Mouse (Mus musculus) stomach, embryonic 16.5 days (tissue): ENCODE results near the gene Zfp618. TPM values are rescaled to one million over a fixed set of nuclear protein-coding genes. Genes with fewer than 3 reads are reported as not detected.

Source experiments
- ATAC-seq: fragments of 200-750 bp; cut with Nextera tagmentation; 2 replicates; pipeline ENCODE4 v1.8.0; 2017; ENCODE audit warnings: moderate number of reproducible peaks, moderate TSS enrichment; ENCODE audit not compliant: insufficient read depth, low FRiP score
- H3K27ac ChIP-seq: fragments of 300-500 bp; sonication (generic); 2 replicates; pipeline ENCODE4 v1.5.1; 2014; ENCODE audit warnings: low read length
- H3K27me3 ChIP-seq: fragments of 300-500 bp; sonication (generic); 2 replicates; pipeline ENCODE4 v1.6.1; 2014; ENCODE audit warnings: low read length, control low read depth, mixed read lengths; ENCODE audit not compliant: control insufficient read depth, insufficient read depth
- H3K36me3 ChIP-seq: fragments of 300-500 bp; sonication (generic); 2 replicates; pipeline ENCODE4 v1.6.1; 2014; ENCODE audit warnings: low read length; ENCODE audit not compliant: control insufficient read depth, insufficient read depth
- H3K4me1 ChIP-seq: fragments of 300-500 bp; sonication (generic); 2 replicates; pipeline ENCODE4 v1.6.1; 2014; ENCODE audit warnings: low read length, control low read depth, mixed read lengths; ENCODE audit not compliant: control insufficient read depth, insufficient read depth
- H3K4me2 ChIP-seq: fragments of 300-500 bp; sonication (generic); 2 replicates; pipeline ENCODE4 v1.6.1; 2014; ENCODE audit warnings: low read depth, low read length, mixed read lengths
- H3K4me3 ChIP-seq: fragments of 300-500 bp; sonication (generic); replicated peaks from 2 replicates; pipeline ENCODE4 v1.5.1; 2014; ENCODE audit warnings: mild to moderate bottlenecking, low read length
- H3K9ac ChIP-seq: fragments of 300-500 bp; sonication (generic); 2 replicates; pipeline ENCODE4 v1.6.1; 2014; ENCODE audit warnings: low read length
- H3K9me3 ChIP-seq: fragments of 300-500 bp; sonication (generic); replicated peaks from 2 replicates; pipeline ENCODE4 v1.6.1; 2016; ENCODE audit warnings: low read length, control low read depth; ENCODE audit not compliant: control insufficient read depth
- WGBS: fragments of 180-500 bp; shearing (Covaris S2); extraction: QIAGEN DNeasy Blood & Tissue Kit; methylation state at CpG from one replicate; pipeline ENCODE4 v1.1.7; 2014; 5-methylcytosine and 5-hydroxymethylcytosine counted together
- polyA plus RNA-seq: library from polyadenylated mRNA; unstranded; fragments of >200 nt; fragmentation: Nextera tagmentation; extraction: Ambion mirVana; gene quantifications from 2 replicates; pipeline ENCODE4 v1.2.1, GENCODE M21; 2015

The Zfp618 gene
- polyA plus RNA-seq, 1 experiment from 2014 or later: 23.1 TPM

DNA sequence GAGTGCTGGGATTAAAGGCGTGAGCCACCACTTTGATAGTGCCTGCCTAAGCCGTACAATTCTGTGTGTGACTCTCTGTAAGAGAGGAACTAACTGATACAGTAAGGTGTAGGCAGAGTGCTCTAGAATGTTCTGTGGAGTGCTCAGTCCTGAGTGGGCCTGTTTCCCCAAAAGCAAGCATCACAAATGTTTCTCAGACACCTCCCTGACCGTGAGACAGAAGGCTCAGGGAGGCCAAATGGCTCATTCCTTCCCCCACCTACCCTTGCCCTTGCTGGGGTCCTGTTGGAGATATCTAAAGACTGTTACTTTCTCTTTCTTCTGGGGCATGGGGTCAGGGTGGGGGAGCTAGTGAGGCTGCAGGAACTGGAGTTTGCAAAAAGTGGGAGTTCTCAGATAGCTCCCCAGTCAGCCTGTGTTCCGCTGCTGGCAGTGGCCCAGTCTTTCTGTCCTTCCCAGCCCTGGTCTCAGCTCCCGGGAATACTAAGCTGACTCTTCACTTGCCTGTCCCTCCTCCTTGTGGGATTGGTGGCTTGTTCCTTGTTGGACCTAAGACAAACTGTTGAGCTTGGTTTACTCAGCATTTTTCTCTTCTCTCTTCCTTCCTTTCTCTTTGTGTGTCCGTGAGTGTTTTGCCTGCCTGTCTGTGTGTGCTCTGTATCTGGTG, 55.8 kb downstream of the Zfp618 start:
- H3K4me3 ChIP-seq: no peak overlapping the region
- H3K9me3 ChIP-seq: no peaks in the 10 kb centered on the region
- H3K4me2 ChIP-seq: no peak overlapping the region
- peak overlapping the region; percentile 56 for H3K27ac ChIP-seq
- H3K27me3 ChIP-seq: no peaks in the 10 kb centered on the region
- 56% methylated on average over 6 of the region's 6 CpGs for WGBS
- peak overlapping the region; percentile 14; the same call in 1 of the 2 replicates for H3K9ac ChIP-seq
- ATAC-seq: peak; percentile 28; the same call in 1 of the 2 replicates
- peaks cover 23% of the 10 kb centered on the region for H3K4me1 ChIP-seq
- no peaks in the 10 kb centered on the region for H3K36me3 ChIP-seq

DNA sequence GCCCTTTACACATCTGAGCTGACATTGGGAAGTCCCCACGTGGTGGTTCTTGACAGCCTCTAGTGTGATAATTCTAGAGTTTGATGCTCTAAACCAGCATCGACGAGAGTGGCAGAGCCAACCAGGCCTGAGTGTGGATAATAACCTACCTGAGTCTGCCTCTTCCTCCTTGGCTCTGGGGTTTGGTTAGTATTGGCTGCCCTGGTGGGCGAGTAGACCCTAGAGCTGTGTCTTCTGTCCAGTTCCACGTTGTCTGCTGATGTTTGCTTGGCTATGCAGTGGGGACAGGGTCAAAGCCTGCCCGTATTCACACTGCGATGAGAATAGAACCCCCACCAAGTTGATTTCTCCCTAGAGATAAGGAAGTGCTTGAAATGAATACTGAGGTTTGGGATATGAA, 58.1 kb downstream of the Zfp618 start:
- Histone ChIP-seq H3K4me1 (peaks cover 26% of the 10 kb centered on the region), H3K9me3 (no peaks in the 10 kb centered on the region), H3K9ac (no peak overlapping the region), H3K27ac (no peak overlapping the region), H3K4me3 (no peak overlapping the region), H3K4me2 (no peak overlapping the region), H3K36me3 (no peaks in the 10 kb centered on the region), H3K27me3 (no peaks in the 10 kb centered on the region)
- WGBS: 90% methylated on average over 7 of the region's 7 CpGs
- ATAC-seq: no peak

DNA sequence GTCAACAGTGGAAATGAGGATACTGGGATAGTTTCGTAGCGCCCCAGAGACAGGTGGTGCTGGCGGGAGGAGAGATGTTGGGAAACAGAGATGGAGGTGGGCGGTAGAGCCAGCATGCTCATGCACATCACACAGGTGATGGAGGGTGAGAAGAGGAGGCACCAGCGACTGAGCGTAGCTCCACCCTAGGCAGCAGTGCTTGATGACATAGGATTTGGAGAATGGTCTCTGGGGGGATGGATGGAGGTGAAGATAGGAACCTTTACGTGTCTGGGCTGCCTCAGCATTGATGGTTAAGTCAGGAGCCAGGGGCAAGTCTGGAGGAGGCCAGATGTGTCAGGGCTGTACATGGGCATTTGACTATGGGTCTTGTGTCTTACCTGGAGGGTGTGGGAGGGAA, 58.7 kb downstream of the Zfp618 start:
- Histone ChIP-seq H3K9ac (no peak overlapping the region), H3K27ac (no peak overlapping the region), H3K4me1 (peaks cover 25% of the 10 kb centered on the region), H3K9me3 (no peaks in the 10 kb centered on the region), H3K36me3 (no peaks in the 10 kb centered on the region), H3K27me3 (no peaks in the 10 kb centered on the region), H3K4me3 (no peak overlapping the region), H3K4me2 (no peak overlapping the region)
- 94% methylated on average over 7 of the region's 7 CpGs for WGBS
- ATAC-seq: no peak

DNA sequence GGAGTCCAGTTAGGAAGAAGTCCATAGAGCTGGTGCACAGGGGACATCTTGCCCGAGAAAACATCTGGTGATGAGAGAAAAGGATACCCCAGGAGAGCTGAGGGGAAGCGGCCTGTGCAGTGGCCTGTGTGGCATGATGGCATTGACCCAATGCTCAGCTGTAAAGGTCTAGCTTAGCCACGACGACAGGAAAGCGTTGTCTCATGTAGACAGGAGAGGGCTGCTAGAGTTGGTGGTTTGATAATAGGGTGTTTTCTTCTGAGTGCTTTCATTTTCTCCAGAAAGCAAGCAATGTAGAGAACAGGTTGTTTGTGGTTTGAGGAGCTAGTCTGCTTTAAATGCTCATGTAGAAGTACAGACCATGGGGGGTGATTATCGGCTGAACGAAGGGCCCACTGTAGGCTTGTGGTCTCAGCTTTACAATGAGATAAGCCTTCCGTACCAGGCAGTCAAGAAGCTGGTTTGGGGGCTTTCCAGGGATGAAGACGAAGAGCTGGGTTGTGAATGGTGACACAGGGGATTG, 59.4 kb downstream of the Zfp618 start:
- no peak overlapping the region for H3K27ac ChIP-seq
- H3K9ac ChIP-seq: no peak overlapping the region
- no peak overlapping the region for H3K4me3 ChIP-seq
- no peak overlapping the region for H3K4me2 ChIP-seq
- no peaks in the 10 kb centered on the region for H3K9me3 ChIP-seq
- WGBS: 84% methylated on average over 9 of the region's 9 CpGs
- no peaks in the 10 kb centered on the region for H3K36me3 ChIP-seq
- H3K27me3 ChIP-seq: no peaks in the 10 kb centered on the region
- no peak for ATAC-seq
- peaks cover 18% of the 10 kb centered on the region for H3K4me1 ChIP-seq

DNA sequence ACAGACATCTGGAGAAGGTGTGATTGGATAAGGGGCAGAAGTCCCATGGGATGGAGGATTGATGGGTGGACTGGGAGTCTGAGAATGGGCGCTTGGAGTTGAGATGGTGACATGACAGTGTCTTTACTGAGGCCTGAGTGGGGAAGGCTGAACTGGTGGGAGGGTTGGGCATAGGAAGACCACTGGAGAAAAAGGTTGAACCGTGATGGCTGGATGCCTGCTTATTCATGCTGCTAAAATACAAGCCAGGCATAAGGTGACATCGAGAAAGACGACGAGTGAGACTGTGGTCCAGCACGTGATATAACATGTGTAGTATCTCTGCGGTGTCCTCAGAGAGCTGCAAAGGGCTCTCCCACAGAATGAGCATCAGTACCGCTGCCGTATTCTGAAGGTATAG, 59.9 kb downstream of the Zfp618 start:
- Histone ChIP-seq H3K27me3 (no peaks in the 10 kb centered on the region), H3K4me3 (no peak overlapping the region), H3K9ac (no peak overlapping the region), H3K4me1 (peaks cover 18% of the 10 kb centered on the region), H3K36me3 (no peaks in the 10 kb centered on the region), H3K4me2 (no peak overlapping the region), H3K27ac (no peak overlapping the region), H3K9me3 (no peaks in the 10 kb centered on the region)
- WGBS: 93% methylated on average over 9 of the region's 9 CpGs
- no peak for ATAC-seq

DNA sequence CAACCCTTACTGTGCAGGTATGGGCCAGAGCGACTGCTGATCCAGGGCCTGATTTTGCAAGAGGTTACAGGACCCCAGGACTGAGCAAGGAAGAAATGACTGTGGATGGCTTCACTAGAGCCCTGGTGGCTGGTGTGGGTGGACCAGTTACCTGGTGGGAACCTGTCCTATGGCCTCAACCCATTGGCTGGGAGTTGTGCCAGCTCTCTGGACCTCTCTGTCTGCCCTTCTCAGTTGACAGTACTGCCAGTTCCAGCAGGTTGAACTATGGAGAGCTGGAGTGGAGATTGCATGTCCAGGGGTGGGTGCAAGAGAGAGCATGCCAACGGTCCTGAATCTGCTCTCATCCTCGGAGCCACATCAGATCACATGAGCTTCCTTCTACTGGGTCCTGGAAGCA, 60.9 kb downstream of the Zfp618 start:
- no peak overlapping the region for H3K27ac ChIP-seq
- H3K4me2 ChIP-seq: no peak overlapping the region
- H3K27me3 ChIP-seq: no peaks in the 10 kb centered on the region
- no peaks in the 10 kb centered on the region for H3K36me3 ChIP-seq
- no peak for ATAC-seq
- H3K9ac ChIP-seq: no peak overlapping the region
- H3K4me1 ChIP-seq: peaks cover 15% of the 10 kb centered on the region
- WGBS: 91% methylated on average over 3 of the region's 3 CpGs
- no peak overlapping the region for H3K4me3 ChIP-seq
- no peaks in the 10 kb centered on the region for H3K9me3 ChIP-seq

DNA sequence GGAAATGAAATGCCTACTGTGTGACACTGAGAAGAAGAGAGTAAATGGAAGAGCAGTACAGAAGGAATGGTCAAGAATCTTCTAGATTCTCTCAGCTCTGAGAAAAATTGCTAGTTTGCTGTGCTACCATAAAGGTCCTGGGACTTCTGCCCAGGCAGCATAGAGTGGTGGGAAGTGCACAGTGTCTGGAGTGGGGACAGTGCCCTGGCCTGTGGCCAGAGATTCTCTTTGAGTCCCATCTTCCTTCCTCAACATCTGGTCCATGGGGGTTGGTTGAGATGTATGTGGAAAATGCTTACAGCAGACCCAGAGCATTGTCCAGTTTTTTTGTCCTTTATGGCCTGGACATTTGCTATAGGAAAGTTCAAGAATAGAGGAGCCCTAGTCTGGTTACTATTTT, 62.1 kb downstream of the Zfp618 start:
- Histone ChIP-seq H3K27ac (no peak overlapping the region), H3K27me3 (no peaks in the 10 kb centered on the region), H3K4me3 (no peak overlapping the region), H3K4me2 (no peak overlapping the region), H3K9ac (no peak overlapping the region), H3K36me3 (no peaks in the 10 kb centered on the region), H3K4me1 (peaks cover 18% of the 10 kb centered on the region), H3K9me3 (no peaks in the 10 kb centered on the region)
- no peak for ATAC-seq

DNA sequence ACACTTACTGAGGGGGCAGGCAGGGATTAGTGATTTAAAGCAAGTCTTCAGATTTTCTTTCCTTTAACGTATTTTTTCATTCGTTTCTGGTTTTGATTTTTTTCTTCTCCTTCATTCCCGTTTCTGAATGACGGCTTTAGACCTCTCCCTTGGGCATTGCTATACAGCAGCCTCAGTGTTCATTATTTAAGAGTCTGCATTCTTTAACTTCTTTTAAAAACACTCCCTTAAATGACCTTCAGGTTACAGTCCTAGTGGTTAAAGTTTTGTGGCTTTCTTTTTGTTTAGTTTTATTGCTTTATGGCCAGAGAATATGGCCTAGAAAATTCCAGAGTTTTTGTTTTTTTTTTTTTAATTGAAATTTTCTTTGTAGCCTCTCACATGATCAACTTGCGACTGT, 64.8 kb downstream of the Zfp618 start:
- no peak overlapping the region for H3K4me2 ChIP-seq
- no peak overlapping the region for H3K27ac ChIP-seq
- H3K36me3 ChIP-seq: no peaks in the 10 kb centered on the region
- H3K27me3 ChIP-seq: no peaks in the 10 kb centered on the region
- 53% methylated on average over 5 of the region's 5 CpGs for WGBS
- no peak for ATAC-seq
- no peaks in the 10 kb centered on the region for H3K9me3 ChIP-seq
- no peak overlapping the region for H3K9ac ChIP-seq
- peaks cover 30% of the 10 kb centered on the region for H3K4me1 ChIP-seq
- H3K4me3 ChIP-seq: no peak overlapping the region

DNA sequence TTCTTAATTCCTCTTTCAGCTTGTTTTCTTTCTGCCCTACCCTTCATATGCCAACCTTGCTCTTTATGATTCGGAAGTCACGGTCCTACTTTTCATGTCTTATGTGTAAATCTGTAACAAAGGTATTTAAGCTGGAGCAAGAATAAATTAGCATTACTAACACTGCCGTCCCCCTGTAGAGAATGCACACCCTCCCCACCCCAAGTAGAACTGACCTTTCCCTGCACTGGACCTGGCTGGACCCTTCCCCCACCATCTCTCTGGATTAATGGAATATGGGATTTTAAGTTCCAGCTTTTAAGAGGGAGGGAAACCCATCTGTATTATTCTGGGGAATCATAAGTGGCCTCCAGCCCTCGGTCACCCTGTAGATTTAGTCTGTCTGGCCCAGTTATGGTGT, 65.9 kb downstream of the Zfp618 start:
- Histone ChIP-seq H3K9me3 (no peaks in the 10 kb centered on the region), H3K4me3 (no peak overlapping the region), H3K4me2 (no peak overlapping the region), H3K9ac (no peak overlapping the region), H3K27me3 (no peaks in the 10 kb centered on the region), H3K27ac (peak overlapping the region; percentile 95), H3K4me1 (peaks cover 30% of the 10 kb centered on the region), H3K36me3 (no peaks in the 10 kb centered on the region)
- no peak for ATAC-seq
- 70% methylated on average over 4 of the region's 4 CpGs for WGBS
